Mouse (Mus musculus) lung, adult 2 months (tissue): ENCODE measurements around the gene Saa4.

Experiments used
- CTCF ChIP-seq: fragments of 200-500 bp; IDR thresholded peaks from 2 replicates; pipeline ENCODE4 v1.5.1; 2011; ENCODE audit warnings: mild to moderate bottlenecking, low read length, control low read depth; ENCODE audit not compliant: insufficient read depth
- POLR2A ChIP-seq: fragments of 200-500 bp; IDR thresholded peaks from 2 replicates; pipeline ENCODE4 v1.6.1; 2011; ENCODE audit warnings: low read depth, mild to moderate bottlenecking, control low read depth, low read length, borderline replicate concordance; ENCODE audit errors: extremely low read depth

GRCm38 (mm10) chr7:46686827-46687226 is 45.6 kb downstream of the Saa4 start:
- no peak for TF ChIP-seq POLR2A
- no peak for TF ChIP-seq CTCF
